Mouse (Mus musculus) liver, embryonic 11.5 days (tissue): ENCODE measurements at regions not wholly inside any gene's neighbourhood (a gene's known extent, or its start where the extent isn't known, plus 50 kb on each side); places are given as distances from the start of the nearest gene placed in this dataset.

Experiments
- ATAC-seq: fragments of 200-750 bp; cut with Nextera tagmentation; replicated peaks from 2 replicates; pipeline ENCODE4 v1.8.0; 2017; ENCODE audit warnings: moderate number of reproducible peaks, mild to moderate bottlenecking, moderate TSS enrichment, moderate library complexity; ENCODE audit not compliant: low FRiP score
- DNase-seq: peaks from one replicate; pipeline ENCODE4 v3.0.0-alpha.2; 2017; ENCODE audit warnings: low spot score
- H3K27ac ChIP-seq: fragments of 300-500 bp; sonication (generic); 2 replicates; pipeline ENCODE4 v1.5.1; 2014; ENCODE audit warnings: mild to moderate bottlenecking, low read depth, low read length, control low read depth
- H3K27me3 ChIP-seq: fragments of 300-500 bp; sonication (generic); replicated peaks from 2 replicates; pipeline ENCODE4 v1.6.1; 2014; ENCODE audit warnings: low read length, mixed read lengths; ENCODE audit not compliant: control insufficient read depth, insufficient read depth
- H3K36me3 ChIP-seq: fragments of 300-500 bp; sonication (generic); 2 replicates; pipeline ENCODE4 v1.6.1; 2014; ENCODE audit warnings: mild to moderate bottlenecking, low read length, moderate library complexity, mixed read lengths; ENCODE audit not compliant: control insufficient read depth, insufficient read depth
- H3K4me1 ChIP-seq: fragments of 300-500 bp; sonication (generic); replicated peaks from 2 replicates; pipeline ENCODE4 v1.6.1; 2014; ENCODE audit warnings: low read length, mixed read lengths; ENCODE audit not compliant: control insufficient read depth, insufficient read depth
- H3K4me2 ChIP-seq: fragments of 300-500 bp; sonication (generic); 2 replicates; pipeline ENCODE4 v1.6.1; 2014; ENCODE audit warnings: mild to moderate bottlenecking, control low read depth, moderate library complexity
- H3K4me3 ChIP-seq: fragments of 300-500 bp; sonication (generic); 2 replicates; pipeline ENCODE4 v1.5.1; 2014; ENCODE audit warnings: low read depth, low read length, control low read depth
- H3K9ac ChIP-seq: fragments of 300-500 bp; sonication (generic); 2 replicates; pipeline ENCODE4 v1.6.1; 2014; ENCODE audit warnings: low read depth, low read length, control low read depth
- H3K9me3 ChIP-seq: fragments of 300-500 bp; sonication (generic); 2 replicates; pipeline ENCODE4 v1.6.1; 2016; ENCODE audit warnings: low read length, inconsistent platforms, mixed read lengths; ENCODE audit not compliant: control insufficient read depth
- WGBS: fragments of 180-500 bp; shearing (Covaris S2); extraction: QIAGEN DNeasy Blood & Tissue Kit; methylation state at CpG from one replicate; pipeline ENCODE4 v1.1.7; 2014; 5-methylcytosine and 5-hydroxymethylcytosine counted together

DNA sequence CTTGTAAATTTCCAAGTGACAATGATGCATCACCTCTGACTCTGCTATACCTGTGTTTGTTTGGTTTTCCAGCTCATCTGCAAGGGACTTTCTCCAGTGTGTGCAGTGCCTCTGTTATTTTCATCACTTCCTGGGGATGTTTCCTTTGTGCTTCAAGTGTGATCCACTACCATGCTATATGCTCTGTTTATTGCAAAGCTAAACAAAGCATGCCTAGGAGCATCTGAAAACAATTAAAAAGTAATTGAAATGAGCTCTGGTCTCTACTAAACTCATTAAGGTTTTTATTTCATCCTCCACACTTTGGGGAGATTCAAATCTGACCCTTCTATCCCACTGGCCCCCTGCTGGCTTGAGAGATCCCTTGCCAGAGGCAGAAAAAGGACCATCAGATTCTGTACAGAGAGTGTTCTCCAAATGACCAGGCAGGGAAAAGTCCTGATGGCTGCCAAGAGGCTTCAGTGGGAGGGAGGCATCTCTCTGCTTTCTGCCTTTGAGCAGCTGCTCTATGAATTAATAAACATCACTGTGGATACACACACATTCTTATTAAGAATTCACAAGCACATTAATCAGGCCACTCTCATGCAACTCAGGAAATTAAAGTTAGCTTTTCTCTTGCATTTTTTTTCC is 57.0 kb downstream of the Amd2 start:
- Histone ChIP-seq H3K27ac (no peak overlapping the region), H3K4me1 (no peaks in the 10 kb centered on the region), H3K9ac (no peak overlapping the region), H3K27me3 (no peaks in the 10 kb centered on the region), H3K36me3 (no peaks in the 10 kb centered on the region), H3K4me2 (no peak overlapping the region), H3K4me3 (no peak overlapping the region), H3K9me3 (no peaks in the 10 kb centered on the region)
- no peak for ATAC-seq
- DNase-seq = no peak

DNA sequence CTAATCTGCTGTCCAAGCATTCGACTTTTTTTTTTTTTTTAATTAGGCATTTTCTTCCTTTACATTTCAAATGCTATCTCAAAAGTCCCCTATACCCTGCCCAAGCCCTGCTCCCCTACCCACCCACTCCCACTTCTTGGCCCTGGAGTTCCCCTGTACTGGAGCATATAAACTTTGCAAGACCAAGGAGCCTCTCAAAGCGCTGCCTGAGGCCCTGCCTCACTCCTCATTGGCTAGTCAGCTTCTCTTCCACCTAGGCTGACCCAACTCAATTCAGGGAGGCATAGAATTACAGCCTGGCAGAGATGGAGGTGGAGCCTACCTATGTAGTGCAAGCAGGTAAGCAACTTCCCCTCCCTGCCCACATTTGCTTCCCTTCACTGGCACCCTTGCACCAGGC is 61.8 kb downstream of the Amd2 start:
- WGBS = 32% methylated on average over 2 of the region's 2 CpGs
- ATAC-seq = no peak
- Histone ChIP-seq H3K9me3 (no peaks in the 10 kb centered on the region), H3K4me3 (no peak overlapping the region), H3K36me3 (no peaks in the 10 kb centered on the region), H3K27ac (no peak overlapping the region), H3K9ac (no peak overlapping the region), H3K27me3 (no peaks in the 10 kb centered on the region), H3K4me1 (no peaks in the 10 kb centered on the region), H3K4me2 (no peak overlapping the region)
- DNase-seq = no peak

DNA sequence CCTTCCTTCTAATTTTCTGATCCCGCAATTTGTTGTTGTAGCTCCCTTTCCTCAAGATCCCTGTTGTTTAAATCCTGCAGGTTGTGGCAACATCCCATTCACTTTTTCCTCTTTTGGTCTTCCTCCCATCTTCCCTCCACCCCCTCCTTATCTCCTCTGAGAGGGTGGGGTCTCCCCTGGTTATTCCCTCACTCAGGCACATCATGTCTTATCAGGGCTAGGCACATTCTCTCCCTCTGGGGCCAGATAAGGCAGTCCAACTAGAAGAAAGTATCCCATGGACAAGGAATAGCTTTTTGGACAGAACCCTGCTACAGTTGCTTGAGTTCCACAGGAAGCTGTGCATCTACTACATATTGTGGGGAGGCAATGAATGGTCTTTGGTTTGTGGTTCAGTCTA is 90.8 kb downstream of the Amd2 start:
- no peak overlapping the region for H3K4me3 ChIP-seq
- no peak overlapping the region for H3K27ac ChIP-seq
- 93% methylated on average over 1 of the region's 1 CpGs for WGBS
- no peaks in the 10 kb centered on the region for H3K36me3 ChIP-seq
- no peak overlapping the region for H3K4me2 ChIP-seq
- DNase-seq = no peak
- H3K27me3 ChIP-seq = no peaks in the 10 kb centered on the region
- no peak overlapping the region for H3K9ac ChIP-seq
- H3K9me3 ChIP-seq = no peaks in the 10 kb centered on the region
- H3K4me1 ChIP-seq = no peaks in the 10 kb centered on the region
- peak; percentile 45; the same call in 1 of the 2 replicates for ATAC-seq

DNA sequence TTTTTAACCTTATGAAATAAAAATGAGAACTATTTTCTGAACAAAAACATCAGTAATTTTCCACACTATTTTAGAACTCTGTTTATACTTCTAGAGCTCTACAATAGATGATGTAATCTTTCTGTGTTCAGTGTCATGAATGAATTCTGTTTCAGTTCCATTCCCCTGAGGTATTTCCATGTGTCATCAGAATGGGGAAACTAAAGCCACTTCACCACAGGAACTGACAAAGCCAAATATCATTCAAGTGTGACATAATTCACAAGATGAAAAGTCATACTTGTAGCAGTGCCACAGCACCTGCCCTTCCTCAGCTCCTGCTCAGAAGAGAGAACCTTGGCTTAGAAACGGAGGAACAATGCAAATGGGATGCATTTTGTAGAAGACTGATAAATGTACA is 125.4 kb downstream of the Amd2 start:
- H3K9me3 ChIP-seq = no peaks in the 10 kb centered on the region
- no peaks in the 10 kb centered on the region for H3K36me3 ChIP-seq
- H3K4me3 ChIP-seq = no peak overlapping the region
- H3K9ac ChIP-seq = no peak overlapping the region
- no peak overlapping the region for H3K4me2 ChIP-seq
- no peaks in the 10 kb centered on the region for H3K27me3 ChIP-seq
- no peak overlapping the region for H3K27ac ChIP-seq
- DNase-seq = no peak
- no peak for ATAC-seq
- H3K4me1 ChIP-seq = no peaks in the 10 kb centered on the region
- 81% methylated on average over 1 of the region's 1 CpGs for WGBS
